Mouse (Mus musculus): ENCODE measurements around the gene Podxl2.

Podxl2 gene

GRCm38 (mm10) chr6:88844901-88845565 is 29.8 kb downstream of the Podxl2 start:
- DNase-seq (ENCODE audit: low spot score in 2 of 2), result no peak

DNA sequence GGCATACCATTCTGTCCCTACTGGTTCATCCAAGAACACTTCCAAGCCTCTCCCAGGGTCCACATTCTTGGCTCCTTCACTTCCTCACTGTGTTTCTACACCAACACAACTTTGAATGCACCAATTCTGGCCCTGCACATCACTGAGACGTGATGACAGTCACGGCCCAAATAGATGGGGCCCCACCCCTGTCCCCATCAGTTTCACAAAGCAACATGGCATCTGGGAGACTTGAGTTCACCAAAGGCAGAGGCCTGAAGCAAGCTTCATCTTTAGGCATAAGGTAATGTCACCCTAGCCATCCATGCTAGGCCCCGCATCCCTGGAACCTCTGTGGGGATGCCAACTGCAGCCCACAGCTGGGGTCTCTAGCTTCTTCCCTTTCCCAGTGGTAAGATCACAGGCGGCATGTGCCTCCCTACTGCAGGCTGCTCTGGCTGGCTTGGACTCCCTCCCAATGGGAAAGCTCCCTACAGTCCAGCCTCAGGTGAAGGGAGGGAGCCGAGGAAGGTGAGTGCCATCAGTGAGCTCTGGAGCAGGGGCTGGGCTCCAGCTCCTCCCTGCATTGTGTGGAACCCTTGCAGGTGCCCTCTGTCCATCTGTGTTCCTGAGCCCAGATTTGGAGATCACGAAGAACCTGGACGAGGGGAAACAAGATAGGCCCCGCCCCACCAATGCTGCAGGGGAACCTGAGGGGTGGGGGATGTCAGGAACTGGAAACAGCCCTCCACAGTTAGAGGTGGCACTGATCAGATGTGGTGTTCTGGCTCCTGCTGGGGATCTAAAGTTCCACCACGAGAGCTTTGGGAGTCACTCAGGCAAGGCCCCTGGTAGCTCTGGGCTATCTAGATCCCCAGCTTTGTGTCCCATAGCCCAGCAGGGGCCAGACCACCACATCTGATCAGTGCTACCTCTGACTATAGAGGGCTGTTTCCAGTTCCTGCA is 30.8 kb downstream of the Podxl2 start:
- no peak for DNase-seq (ENCODE audit: low spot score in 2 of 2)

DNA sequence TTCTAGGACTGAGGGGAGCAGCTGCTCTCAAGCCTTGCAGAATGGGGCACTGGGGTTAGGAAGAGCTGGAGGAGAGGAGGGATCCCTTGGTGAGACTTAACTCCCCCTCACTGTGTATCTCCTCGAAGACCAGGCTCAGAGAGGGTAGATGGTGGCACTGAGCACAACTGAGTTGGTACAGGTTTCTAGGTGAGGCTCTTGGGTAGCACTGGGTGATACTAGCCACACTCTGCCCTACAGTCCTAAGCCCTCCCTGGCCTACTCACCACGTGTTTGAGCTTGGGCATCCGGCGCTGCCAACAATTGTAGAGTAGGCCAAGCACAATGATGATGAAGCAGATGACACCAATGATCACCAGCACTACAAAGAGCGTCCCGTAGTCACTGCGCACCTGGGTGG is 31.6 kb downstream of the Podxl2 start:
- DNase-seq (ENCODE audit: low spot score in 2 of 2), result no peak

DNA sequence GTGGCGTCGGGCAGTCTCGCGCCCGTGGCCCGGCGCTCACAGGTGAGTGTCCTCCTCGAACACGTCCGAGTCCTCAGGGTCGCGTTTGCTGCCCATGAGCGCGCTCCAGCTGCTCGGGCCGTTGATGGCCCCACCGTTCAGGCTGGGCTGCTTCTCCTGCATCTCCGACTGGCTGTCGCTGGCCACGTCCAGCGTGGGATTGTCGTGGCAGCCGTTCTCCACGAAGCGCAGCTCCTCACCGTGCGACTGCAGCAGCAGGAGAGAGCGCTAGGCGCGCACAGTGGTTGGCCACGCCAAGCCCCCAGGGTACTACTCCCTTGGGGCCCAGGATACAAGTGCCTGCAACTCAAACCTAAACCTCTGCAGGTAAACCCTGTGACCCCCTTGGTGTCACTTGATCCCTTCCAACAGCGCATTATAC is 32.1 kb downstream of the Podxl2 start:
- DNase-seq (ENCODE audit: low spot score in 2 of 2), result peak in 1 of 2 experiments; percentile 51

- peak; percentile 99 for DNase-seq (ENCODE audit: low spot score in 2 of 2)
Observed at GRCm38 (mm10) chr6:88841781-88842689, 32.8 kb downstream of the Podxl2 start, which contains the start of gene Abtb1. TSS of gene Abtb1 (minus strand) at chr6:88841984.

GRCm38 (mm10) chr6:88841514-88841780 is 33.4 kb downstream of the Podxl2 start:
- DNase-seq (ENCODE audit: low spot score in 2 of 2), result no peak

GRCm38 (mm10) chr6:88840791-88841513 is 33.9 kb downstream of the Podxl2 start:
- no peak for DNase-seq (ENCODE audit: low spot score in 2 of 2)

- no peak for DNase-seq (ENCODE audit: low spot score in 2 of 2)
Observed at GRCm38 (mm10) chr6:88840211-88840610, 34.6 kb downstream of the Podxl2 start.

GRCm38 (mm10) chr6:88839135-88839970 is 35.5 kb downstream of the Podxl2 start:
- DNase-seq (ENCODE audit: low spot score in 2 of 2), result no peak

GRCm38 (mm10) chr6:88838613-88839012 is 36.2 kb downstream of the Podxl2 start:
- DNase-seq (ENCODE audit: low spot score in 2 of 2), result no peak

DNA sequence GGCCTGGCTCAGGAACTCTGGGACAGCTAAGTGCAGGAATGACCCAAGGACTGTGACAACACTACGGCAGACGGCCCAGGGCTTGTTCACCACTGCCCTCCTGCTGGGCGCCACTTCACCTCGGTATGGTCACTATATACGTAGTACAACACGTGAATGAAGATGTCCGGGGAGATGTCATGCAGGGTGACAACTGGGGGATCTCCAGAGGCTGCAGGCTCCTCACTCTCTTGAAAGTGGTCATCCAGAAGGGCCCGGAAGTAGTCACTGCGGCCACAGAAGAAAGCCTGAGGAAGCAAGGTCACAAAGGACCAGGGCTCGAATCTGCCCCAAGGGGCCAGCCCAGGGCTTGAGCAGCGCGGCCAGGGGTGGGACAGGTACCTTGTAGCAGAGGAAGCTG is 36.8 kb downstream of the Podxl2 start:
- no peak for DNase-seq (ENCODE audit: low spot score in 2 of 2)

DNA sequence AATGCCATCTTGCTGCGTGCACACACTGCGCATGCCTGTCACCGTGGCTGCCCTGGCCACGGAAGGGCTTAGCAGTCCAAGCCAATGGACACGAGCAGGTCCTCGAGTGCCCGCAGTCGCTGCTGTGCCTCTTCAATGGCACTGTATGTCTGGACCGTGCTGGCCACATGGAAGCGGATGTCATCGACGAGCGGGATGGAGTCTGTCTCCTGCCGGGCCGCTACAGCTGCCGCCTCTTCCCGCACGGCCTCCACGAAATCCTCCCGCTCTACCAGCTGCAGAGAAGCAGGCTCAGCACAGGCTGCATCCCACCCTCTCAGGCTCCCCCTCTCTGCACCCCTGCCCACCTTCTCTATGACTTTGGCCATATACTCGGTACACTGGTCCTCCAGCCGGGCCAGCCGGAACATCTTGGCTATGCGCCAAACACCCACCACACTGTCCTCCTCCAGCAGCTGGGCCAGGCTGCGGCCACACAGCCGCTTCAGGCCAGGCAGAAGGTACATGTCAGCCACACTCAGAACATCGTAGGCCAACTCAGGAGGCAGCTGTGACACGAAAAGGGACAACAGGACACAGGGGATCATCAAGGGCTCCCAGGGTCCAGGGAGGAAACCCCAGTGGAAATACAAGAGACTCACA is 38.5 kb downstream of the Podxl2 start:
- no peak for DNase-seq (ENCODE audit: low spot score in 2 of 2)

GRCm38 (mm10) chr6:88835047-88835446 is 39.8 kb downstream of the Podxl2 start:
- no peak for DNase-seq (ENCODE audit: low spot score in 2 of 2)

GRCm38 (mm10) chr6:88833340-88834140 is 41.3 kb downstream of the Podxl2 start:
- DNase-seq (ENCODE audit: low spot score in 2 of 2), result no peak

DNA sequence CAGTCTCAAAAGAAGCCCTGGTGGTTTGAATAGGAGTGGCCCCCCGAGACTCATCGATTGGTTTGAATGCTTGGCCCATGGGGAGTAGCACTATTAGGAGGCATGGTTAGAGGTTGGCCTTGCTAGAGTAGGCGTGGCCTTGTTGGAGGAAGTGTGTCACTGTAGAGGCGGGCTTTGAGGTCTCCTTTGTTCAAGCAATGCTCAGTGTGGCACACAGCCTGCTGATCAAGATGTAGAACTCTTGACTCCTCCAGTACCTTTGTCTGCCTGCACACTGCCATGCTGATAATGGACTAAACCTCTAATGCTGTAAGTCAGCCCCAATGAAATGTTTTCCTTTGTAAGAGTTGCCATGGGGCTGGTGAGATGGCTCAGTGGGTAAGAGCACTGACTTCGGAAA is 42.2 kb downstream of the Podxl2 start:
- DNase-seq (ENCODE audit: low spot score in 2 of 2), result no peak

DNA sequence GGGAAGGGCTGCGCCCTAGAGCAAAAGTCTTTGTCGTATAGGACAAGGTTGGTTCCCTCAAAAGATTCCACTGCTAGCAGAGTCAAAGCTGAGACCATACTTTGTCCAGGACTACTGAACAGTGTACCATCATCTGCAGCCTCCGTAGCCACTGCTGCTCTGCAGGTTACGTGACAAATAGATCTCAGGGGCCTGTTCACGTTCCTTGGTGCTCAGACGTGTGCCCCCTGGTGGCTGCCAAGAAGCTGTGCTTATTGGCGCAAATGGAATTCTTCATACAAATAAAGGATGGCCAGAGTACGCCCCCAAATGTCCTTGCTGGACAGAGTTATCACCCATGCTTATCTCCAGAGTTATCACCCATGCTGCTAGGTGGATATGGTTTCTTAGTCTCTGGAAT is 43.4 kb downstream of the Podxl2 start:
- no peak for DNase-seq (ENCODE audit: low spot score in 2 of 2)

DNA sequence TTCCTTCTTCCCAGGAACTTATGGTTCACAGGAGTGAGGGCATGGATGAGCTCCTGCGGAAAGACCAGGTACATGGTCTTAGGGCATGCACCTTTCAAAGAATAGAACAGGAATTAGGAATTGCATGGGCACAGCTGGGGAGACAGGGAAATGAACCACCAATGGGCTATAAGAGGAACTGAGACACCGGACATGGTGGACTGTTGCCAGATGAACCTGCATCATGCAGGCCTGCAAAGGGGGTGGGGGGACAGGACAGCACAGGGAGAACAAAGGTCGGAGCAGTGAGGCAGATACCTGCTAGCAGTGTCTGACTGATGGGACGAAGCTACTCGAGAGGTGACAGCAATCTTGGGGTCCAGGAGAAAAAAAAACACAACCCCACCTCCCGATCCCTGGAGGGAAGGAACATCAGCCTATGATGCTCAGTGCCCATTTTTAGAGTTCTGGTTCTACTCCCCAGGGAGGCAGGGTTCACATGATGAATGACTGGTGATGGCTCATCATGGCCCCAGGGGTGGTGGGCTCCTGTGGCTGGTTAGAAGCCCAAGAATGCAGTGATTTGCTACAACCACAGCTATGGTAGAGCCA is 44.6 kb downstream of the Podxl2 start:
- DNase-seq (ENCODE audit: low spot score in 2 of 2), result no peak

DNA sequence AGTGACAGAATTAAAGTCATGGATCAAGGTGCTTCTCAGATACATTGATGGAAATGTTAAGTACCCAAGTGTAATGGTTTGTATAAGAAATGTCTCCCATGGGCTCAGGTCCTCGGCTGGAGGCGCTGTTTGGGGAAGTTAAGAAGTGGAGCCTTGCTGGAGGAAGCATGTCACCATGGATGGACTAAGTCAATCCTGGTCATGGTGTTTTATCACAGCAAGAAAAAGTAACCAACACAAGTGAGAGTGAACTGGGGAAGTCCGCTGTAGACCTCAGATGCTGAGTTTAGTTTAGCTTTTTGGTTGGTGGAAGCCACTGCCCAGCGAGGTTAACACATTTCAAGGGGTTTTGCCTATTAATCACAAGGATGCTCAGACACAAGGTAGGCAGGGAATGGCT is 45.3 kb downstream of the Podxl2 start:
- no peak for DNase-seq (ENCODE audit: low spot score in 2 of 2)

Measured in frontal cortex, postnatal 14 days (tissue).